In genomic region chr16:51332262-51332661, GRCm38 (mm10) we compare ENCODE assay signal across 32 mouse cellular contexts.
"Had no signal": no experiment of that assay in that cellular context is flagged by ENCODE, and none has a peak within 500 bp of the region (broad histone marks: within the 10 kb centered on the region; RNA-seq: fewer than 3 reads in every experiment).

No protein-coding gene starts in this region.

- ATAC-seq: liver, embryonic 12.5 days; liver, postnatal 0 days; lung, postnatal 0 days; midbrain, embryonic 13.5 days; midbrain, embryonic 15.5 days; midbrain, embryonic 16.5 days had no signal

- H3K4me3 ChIP-seq: limb, embryonic 10.5 days; limb, embryonic 12.5 days; limb, embryonic 13.5 days; limb, embryonic 15.5 days; liver, embryonic 12.5 days; liver, embryonic 13.5 days; liver, embryonic 15.5 days; lung, embryonic 15.5 days; megakaryocyte, embryonic 14.5 days; midbrain, embryonic 10.5 days; midbrain, embryonic 12.5 days; midbrain, embryonic 13.5 days; midbrain, embryonic 15.5 days; myocyte; neural tube, embryonic 12.5 days had no signal

- H3K27me3 ChIP-seq: limb, embryonic 12.5 days; limb, embryonic 13.5 days; limb, embryonic 15.5 days; liver, embryonic 12.5 days; liver, embryonic 13.5 days; liver, embryonic 15.5 days; lung, embryonic 15.5 days; megakaryocyte, embryonic 14.5 days; midbrain, embryonic 12.5 days; midbrain, embryonic 13.5 days; midbrain, embryonic 15.5 days; neural tube, embryonic 12.5 days had no signal

- H3K27ac ChIP-seq: limb, embryonic 10.5 days; limb, embryonic 12.5 days; limb, embryonic 13.5 days; limb, embryonic 15.5 days; liver, embryonic 12.5 days; liver, embryonic 13.5 days; liver, embryonic 14.5 days; liver, embryonic 15.5 days; lung, embryonic 15.5 days; macrophage; midbrain, embryonic 10.5 days; midbrain, embryonic 12.5 days; midbrain, embryonic 13.5 days; midbrain, embryonic 15.5 days; neural tube, embryonic 12.5 days had no signal

- H3K9ac ChIP-seq: limb, embryonic 12.5 days; limb, embryonic 13.5 days; limb, embryonic 15.5 days; liver, embryonic 12.5 days; liver, embryonic 13.5 days; liver, embryonic 14.5 days; liver, embryonic 15.5 days; liver, postnatal 0 days; lung, embryonic 14.5 days; lung, embryonic 15.5 days; midbrain, embryonic 12.5 days; midbrain, embryonic 13.5 days; midbrain, embryonic 15.5 days; neural tube, embryonic 12.5 days had no signal

- H3K36me3 ChIP-seq: limb, embryonic 10.5 days; limb, embryonic 12.5 days; limb, embryonic 13.5 days; limb, embryonic 15.5 days; liver, embryonic 12.5 days; liver, embryonic 13.5 days; liver, embryonic 15.5 days; lung, embryonic 15.5 days; midbrain, embryonic 10.5 days; midbrain, embryonic 12.5 days; midbrain, embryonic 13.5 days; midbrain, embryonic 15.5 days; neural tube, embryonic 12.5 days had no signal

- H3K4me2 ChIP-seq: limb, embryonic 12.5 days; limb, embryonic 13.5 days; limb, embryonic 15.5 days; liver, embryonic 11.5 days; liver, embryonic 12.5 days; liver, embryonic 13.5 days; liver, embryonic 15.5 days; lung, embryonic 14.5 days; lung, embryonic 15.5 days; midbrain, embryonic 11.5 days; midbrain, embryonic 12.5 days; midbrain, embryonic 13.5 days; midbrain, embryonic 15.5 days; neural tube, embryonic 12.5 days had no signal

- DNase-seq: left cerebral cortex, postnatal 4 days; liver; liver, embryonic 13.5 days; liver, postnatal 0 days; lung, adult 18-20 months; lung, adult 2 months; lung, embryonic 14.5 days; lung, postnatal 10 days; lung, postnatal 14 days; lung, postnatal 36 days; lung, postnatal 4 days; midbrain, embryonic 14.5 days had no signal

- H3K9me3 ChIP-seq: limb, embryonic 10.5 days; limb, embryonic 12.5 days; limb, embryonic 13.5 days; limb, embryonic 15.5 days; liver, embryonic 12.5 days; liver, embryonic 13.5 days; liver, embryonic 15.5 days; lung, embryonic 15.5 days; megakaryocyte, embryonic 14.5 days; midbrain, embryonic 10.5 days; midbrain, embryonic 12.5 days; midbrain, embryonic 13.5 days; midbrain, embryonic 15.5 days; neural tube, embryonic 12.5 days had no signal

- H3K4me1 ChIP-seq: limb, embryonic 10.5 days; limb, embryonic 12.5 days; limb, embryonic 13.5 days; limb, embryonic 15.5 days; liver, embryonic 12.5 days; liver, embryonic 13.5 days; liver, embryonic 15.5 days; lung, embryonic 15.5 days; megakaryocyte, embryonic 14.5 days; midbrain, embryonic 10.5 days; midbrain, embryonic 12.5 days; midbrain, embryonic 13.5 days; midbrain, embryonic 15.5 days; neural tube, embryonic 12.5 days had no signal
